Mouse (Mus musculus) kidney, postnatal 0 days (tissue): Measurements from ENCODE around the gene Baz1a. TPM values are rescaled to one million over a fixed set of nuclear protein-coding genes. Genes with fewer than 3 reads are reported as not detected.
A peak's percentile ranks its signal among the peaks of the same experiment; 100 is the strongest.

ENCODE experiments used
- ATAC-seq: fragments of 200-750 bp; cut with Nextera tagmentation; replicated peaks from 2 replicates; pipeline ENCODE4 v1.8.0; 2017; ENCODE audit warnings: low read depth, moderate number of reproducible peaks, moderate TSS enrichment, moderate library complexity; ENCODE audit not compliant: low FRiP score
- DNase-seq: peaks from one replicate; pipeline ENCODE4 v3.0.0-alpha.2; 2016; ENCODE audit warnings: low spot score
- H3K27ac ChIP-seq: fragments of 300-500 bp; sonication (generic); 2 replicates; pipeline ENCODE4 v1.5.1; 2014; ENCODE audit warnings: mild to moderate bottlenecking
- H3K27me3 ChIP-seq: fragments of 300-500 bp; sonication (generic); 2 replicates; pipeline ENCODE4 v1.6.1; 2014; ENCODE audit warnings: low read length, mixed read lengths; ENCODE audit not compliant: insufficient read depth
- H3K36me3 ChIP-seq: fragments of 300-500 bp; sonication (generic); 2 replicates; pipeline ENCODE4 v1.6.1; 2014; ENCODE audit warnings: low read length, mixed read lengths; ENCODE audit not compliant: insufficient read depth
- H3K4me1 ChIP-seq: fragments of 300-500 bp; sonication (generic); replicated peaks from 2 replicates; pipeline ENCODE4 v1.6.1; 2014; ENCODE audit warnings: antibody characterized with exemption, low read length, mixed read lengths; ENCODE audit not compliant: insufficient read depth
- H3K4me2 ChIP-seq: fragments of 300-500 bp; sonication (generic); 2 replicates; pipeline ENCODE4 v1.6.1; 2014; ENCODE audit warnings: mild to moderate bottlenecking, low read length, moderate library complexity, mixed read lengths
- H3K4me3 ChIP-seq: fragments of 300-500 bp; sonication (generic); replicated peaks from 2 replicates; pipeline ENCODE4 v1.5.1; 2014; ENCODE audit warnings: low read depth, low read length
- H3K9ac ChIP-seq: fragments of 300-500 bp; sonication (generic); 2 replicates; pipeline ENCODE4 v1.6.1; 2014; ENCODE audit warnings: low read depth, low read length
- H3K9me3 ChIP-seq: fragments of 300-500 bp; sonication (generic); replicated peaks from 2 replicates; pipeline ENCODE4 v1.6.1; 2016; ENCODE audit warnings: low read length, inconsistent platforms, mixed read lengths
- CTCF ChIP-seq: IDR thresholded peaks from 2 replicates; pipeline ENCODE4 v1.5.1; 2016; ENCODE audit warnings: antibody characterized with exemption, low read depth, mild to moderate bottlenecking, moderate library complexity
- WGBS: fragments of 180-500 bp; shearing (Covaris S2); extraction: QIAGEN DNeasy Blood & Tissue Kit; methylation state at CpG from one replicate; pipeline ENCODE4 v1.1.7; 2014; 5-methylcytosine and 5-hydroxymethylcytosine counted together
- polyA plus RNA-seq: library from polyadenylated mRNA; unstranded; fragments of >200 nt; fragmentation: Nextera tagmentation; extraction: Ambion mirVana; gene quantifications from 2 replicates; pipeline ENCODE4 v1.2.1, GENCODE M21; 2015

Baz1a gene
- polyA plus RNA-seq, 1 experiment from 2014 or later = 15.5 TPM

DNA sequence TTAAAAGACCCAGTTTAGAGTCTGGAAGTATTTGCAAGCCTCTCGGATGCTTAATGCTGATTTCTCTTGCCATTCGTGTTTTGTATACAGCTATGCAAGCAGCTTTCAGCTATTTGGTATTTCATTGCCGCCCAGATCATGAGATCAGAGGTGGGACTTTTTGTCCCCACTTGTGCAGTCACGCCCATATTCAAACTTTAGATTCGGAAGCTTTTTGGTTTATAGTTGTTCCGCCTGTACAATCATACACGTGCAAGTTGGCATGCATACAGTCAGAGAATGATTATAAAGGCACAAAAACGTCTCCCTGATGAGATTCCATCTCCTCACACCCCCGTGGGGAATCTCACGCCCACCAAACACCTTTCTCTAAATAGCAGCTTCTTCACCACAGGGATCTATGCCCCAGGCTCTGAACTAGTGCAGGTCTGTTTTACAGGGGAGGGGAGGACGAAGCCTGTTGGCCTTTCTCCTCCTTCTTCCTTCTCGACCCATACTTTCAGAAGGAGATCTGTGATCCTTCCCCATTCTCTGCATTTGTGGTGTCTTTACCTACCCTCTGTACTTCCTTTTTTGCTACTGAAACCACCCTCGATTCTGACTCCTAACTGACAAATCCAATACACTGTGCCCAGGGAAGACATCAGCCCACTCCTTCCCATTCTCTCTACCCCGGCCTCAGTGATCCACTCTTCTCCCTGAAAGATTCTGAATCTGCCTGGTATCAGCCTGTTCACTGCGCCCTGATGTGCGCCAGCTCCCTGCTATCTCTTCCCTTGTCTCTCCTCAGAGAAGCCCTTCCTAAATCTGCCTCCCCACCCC, 20.7 kb downstream of the Baz1a start:
- DNase-seq = no peak
- Histone ChIP-seq H3K4me1 (no peaks in the 10 kb centered on the region), H3K4me3 (no peak overlapping the region), H3K27ac (no peak overlapping the region), H3K9me3 (no peaks in the 10 kb centered on the region), H3K27me3 (no peaks in the 10 kb centered on the region), H3K9ac (no peak overlapping the region), H3K36me3 (no peaks in the 10 kb centered on the region), H3K4me2 (no peak overlapping the region)
- no peak for ATAC-seq
- 50% methylated on average over 16 of the region's 16 CpGs for WGBS
- no peak for TF ChIP-seq CTCF

DNA sequence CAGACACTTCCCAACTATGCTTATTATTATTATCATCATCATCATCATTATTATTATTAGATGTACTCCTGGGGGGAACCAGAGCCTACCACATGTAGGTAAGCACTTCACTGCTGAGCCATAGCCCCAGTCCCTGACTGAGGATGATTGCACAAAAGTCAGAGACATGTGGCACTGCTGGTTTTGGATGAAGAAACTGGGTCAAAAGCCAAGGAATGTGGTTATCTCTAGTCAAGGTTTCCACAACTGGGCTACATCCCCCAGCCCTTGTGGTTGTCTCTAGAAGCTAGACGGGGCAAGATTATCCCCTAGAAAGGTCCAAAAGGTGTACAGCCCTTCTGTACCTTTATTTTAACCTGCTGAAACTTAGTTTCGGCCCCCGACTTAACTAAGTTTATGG, 21.3 kb downstream of the Baz1a start:
- DNase-seq = no peak
- H3K9me3 ChIP-seq = no peaks in the 10 kb centered on the region
- H3K27me3 ChIP-seq = no peaks in the 10 kb centered on the region
- no peak overlapping the region for H3K4me3 ChIP-seq
- H3K4me1 ChIP-seq = no peaks in the 10 kb centered on the region
- no peak overlapping the region for H3K9ac ChIP-seq
- no peak overlapping the region for H3K27ac ChIP-seq
- TF ChIP-seq CTCF = no peak
- H3K4me2 ChIP-seq = no peak overlapping the region
- ATAC-seq = no peak
- WGBS = 62% methylated on average over 3 of the region's 3 CpGs
- no peaks in the 10 kb centered on the region for H3K36me3 ChIP-seq

DNA sequence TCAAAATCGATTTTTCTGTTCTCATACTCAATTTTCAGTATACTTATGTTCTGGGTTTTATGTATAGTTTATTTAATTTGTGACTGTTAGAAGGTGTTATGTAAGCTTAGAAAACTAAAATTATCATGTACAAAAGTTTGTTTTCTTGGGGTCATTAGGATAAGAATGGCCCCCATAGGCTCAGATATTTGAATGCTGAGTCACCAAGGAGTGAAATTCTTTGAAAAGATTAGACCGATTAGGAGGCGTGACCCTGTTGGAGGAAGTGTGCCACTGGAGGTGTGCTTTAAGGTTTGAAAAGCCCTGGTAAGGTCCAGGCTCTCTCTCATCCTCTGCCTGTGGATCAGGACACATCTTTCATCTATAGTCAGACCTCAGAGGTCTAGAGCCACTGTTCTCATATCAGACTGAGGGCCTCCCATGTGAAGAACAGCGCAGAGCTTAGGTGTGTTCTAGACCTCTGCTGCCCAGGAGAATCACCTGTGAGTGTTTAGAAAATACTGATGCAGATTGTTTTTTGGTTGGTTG, 25.8 kb downstream of the Baz1a start:
- no peak for TF ChIP-seq CTCF
- no peak for ATAC-seq
- Histone ChIP-seq H3K4me3 (no peak overlapping the region), H3K4me2 (no peak overlapping the region), H3K36me3 (no peaks in the 10 kb centered on the region), H3K9ac (no peak overlapping the region), H3K27me3 (no peaks in the 10 kb centered on the region), H3K27ac (no peak overlapping the region), H3K4me1 (no peaks in the 10 kb centered on the region), H3K9me3 (no peaks in the 10 kb centered on the region)
- DNase-seq = no peak
- WGBS = 80% methylated on average over 4 of the region's 4 CpGs

DNA sequence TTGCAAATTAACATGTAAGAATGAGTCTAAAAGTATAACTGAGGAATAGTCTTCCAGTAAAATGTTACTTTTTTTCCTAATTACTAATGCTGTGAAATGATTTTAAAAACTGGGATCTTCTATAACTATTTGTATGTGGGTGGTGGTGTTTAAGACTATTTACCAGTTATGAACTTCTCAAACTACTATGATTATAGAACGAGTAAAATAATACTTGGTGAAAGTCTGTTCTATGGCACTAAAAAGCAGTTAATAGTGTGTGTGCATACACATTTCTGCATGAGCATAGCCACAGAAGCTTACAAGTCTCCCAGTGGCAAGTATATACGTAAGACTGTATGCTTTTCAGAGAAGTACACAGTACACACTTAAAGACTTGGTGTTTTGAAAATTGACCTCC, 27.0 kb downstream of the Baz1a start:
- 93% methylated on average over 2 of the region's 2 CpGs for WGBS
- H3K9me3 ChIP-seq = no peaks in the 10 kb centered on the region
- no peaks in the 10 kb centered on the region for H3K4me1 ChIP-seq
- no peak overlapping the region for H3K4me3 ChIP-seq
- DNase-seq (no peak), ATAC-seq (no peak)
- TF ChIP-seq CTCF = no peak
- no peak overlapping the region for H3K9ac ChIP-seq
- no peak overlapping the region for H3K27ac ChIP-seq
- H3K36me3 ChIP-seq = no peaks in the 10 kb centered on the region
- H3K4me2 ChIP-seq = no peak overlapping the region
- H3K27me3 ChIP-seq = no peaks in the 10 kb centered on the region

DNA sequence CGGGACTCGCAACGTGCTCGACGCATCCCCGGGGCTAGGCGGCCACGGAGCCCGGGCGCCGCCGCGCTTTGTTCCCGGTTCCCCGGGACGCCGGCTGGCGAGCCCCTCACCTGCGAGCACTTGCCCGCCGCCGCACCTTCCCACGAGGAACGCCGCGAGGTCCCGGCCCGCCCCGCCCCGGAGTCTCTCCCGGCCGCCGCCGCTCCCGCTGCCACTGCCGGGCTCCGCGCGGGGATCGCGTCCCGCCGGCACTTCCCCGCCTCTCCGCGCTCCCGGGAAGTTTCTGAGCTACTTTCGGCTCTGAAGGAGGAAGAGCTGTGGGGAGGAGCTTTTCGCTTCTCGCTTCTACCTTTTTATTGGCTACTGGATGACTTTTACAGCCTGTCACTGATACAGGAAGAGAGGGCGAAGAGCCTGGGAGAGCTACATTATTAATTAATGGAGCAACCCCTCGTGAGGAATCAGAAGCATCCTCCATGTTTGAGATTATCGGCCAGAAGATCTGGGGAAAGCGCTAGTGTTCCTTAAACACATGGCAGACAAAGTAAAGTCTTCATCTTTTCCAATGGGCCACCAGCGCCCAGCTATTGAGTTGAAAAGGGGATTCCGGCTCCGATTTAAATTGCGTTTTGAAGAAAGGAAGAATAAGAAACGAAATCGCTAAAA, 28.0 kb downstream of the Baz1a start, which contains the start of gene Gm20403:
Gene Gm20403, minus strand, starts transcription at position 478 of the 666 bp plus-strand sequence.
- Histone ChIP-seq H3K4me1 (no peaks in the 10 kb centered on the region), H3K9me3 (no peaks in the 10 kb centered on the region), H3K27me3 (no peaks in the 10 kb centered on the region), H3K4me3 (peak within 1 kb of the TSS; percentile 82), H3K36me3 (no peaks in the 10 kb centered on the region), H3K9ac (peak within 1 kb of the TSS; percentile 81), H3K27ac (peak within 1 kb of the TSS; percentile 90), H3K4me2 (peak within 1 kb of the TSS; percentile 92)
- no peak for TF ChIP-seq CTCF
- WGBS = under 1% methylated on average over 47 of the region's 60 CpGs
- ATAC-seq (peak; percentile 70), DNase-seq (peak; percentile 96)

GRCm38 (mm10) chr12:54985257-54986051, 28.7 kb downstream of the Baz1a start:
- no peak for TF ChIP-seq CTCF
- H3K4me1 ChIP-seq = no peaks in the 10 kb centered on the region
- peak overlapping the region; percentile 82 for H3K4me3 ChIP-seq
- peak overlapping the region; percentile 81 for H3K9ac ChIP-seq
- no peaks in the 10 kb centered on the region for H3K36me3 ChIP-seq
- H3K4me2 ChIP-seq = peak overlapping the region; percentile 92
- WGBS = under 1% methylated on average over 99 of the region's 117 CpGs
- H3K27me3 ChIP-seq = no peaks in the 10 kb centered on the region
- ATAC-seq (peak; percentile 47), DNase-seq (peak; percentile 78)
- H3K9me3 ChIP-seq = no peaks in the 10 kb centered on the region
- H3K27ac ChIP-seq = peak overlapping the region; percentile 90
